Mouse (Mus musculus) Patski (cell line): ENCODE measurements around the gene Cemip2. TPM values are rescaled to one million over a fixed set of nuclear protein-coding genes. Genes with fewer than 3 reads are reported as not detected.
"Not testable (repeated sequence)": the region's sequence is repeated elsewhere in the genome, so short reads cannot be mapped to it uniquely, and the experiment has no call there.

Experiments used
- ATAC-seq: fragments of 100-300 bp; one replicate; pipeline ENCODE4 v1.8.0; 2021
- CTCF ChIA-PET: fragments of 350-600 bp; sonication (Branson Sonifier 250); formaldehyde crosslinking; loops from one replicate; lab custom pipeline; 2022; ENCODE audit warnings: inconsistent platforms; lab: Charles Lee
- POLR2A ChIA-PET: fragments of 350-600 bp; sonication (Branson Sonifier 250); formaldehyde crosslinking; loops from one replicate; lab custom pipeline; 2022; ENCODE audit warnings: antibody characterized with exemption, inconsistent platforms; lab: Charles Lee
- DNase-seq: peaks from one replicate; pipeline ENCODE4 v3.0.0-alpha.2; 2011; ENCODE audit warnings: low read depth, low spot score
- H3K27me3 ChIP-seq: fragments of 371-371 bp; one replicate; pipeline ENCODE4 v1.5.1; 2021
- CTCF ChIP-seq: fragments of 100-300 bp; IDR thresholded peaks from one replicate; pipeline ENCODE4 v1.5.1; 2021
- in situ Hi-C: fragments of 300-500 bp; cut with MboI; formaldehyde crosslinking; loops from 3 replicates; pipeline ENCODE4 v1.11.1; 2018; ENCODE audit warnings: low pct_unique_long_range_greater_than_20kb, mixed read lengths
- polyA plus RNA-seq: library from polyadenylated mRNA; unstranded; gene quantifications from one replicate; pipeline ENCODE4 v1.2.3, GENCODE M21; 2021

Gene Cemip2
- polyA plus RNA-seq, 1 experiment from 2014 or later: 10.5 TPM

- H3K27me3 ChIP-seq: no peaks in the 10 kb centered on the region
- CTCF ChIA-PET: no interaction called here
- in situ Hi-C loops: no loop called here
- POLR2A ChIA-PET: no interaction called here
- DNase-seq (no peak), ATAC-seq (no peak)
- no peak for TF ChIP-seq CTCF
Observed at GRCm38 (mm10) chr19:21862289-21862990, 84.3 kb downstream of the Cemip2 start.

GRCm38 (mm10) chr19:21862991-21863931 lies 85.1 kb downstream of the Cemip2 start:
- POLR2A ChIA-PET: no interaction called here
- CTCF ChIA-PET: interaction anchor here (1.4 kb wide), 1 partner anchor 19 kb away, joined by 4 read pairs; no protein-coding TSS in a partner anchor
- no peak for TF ChIP-seq CTCF

GRCm38 (mm10) chr19:21865242-21866055 lies 87.3 kb downstream of the Cemip2 start:
- ATAC-seq (no peak), DNase-seq (no peak)
- ChIA-PET CTCF (no interaction called here), POLR2A (no interaction called here)
- in situ Hi-C loops: no loop called here
- no peak for TF ChIP-seq CTCF
- H3K27me3 ChIP-seq: no peaks in the 10 kb centered on the region

More at GRCm38 (mm10) chr19:21862991-21863931, 85.1 kb downstream of the Cemip2 start:
- ATAC-seq: no peak
- in situ Hi-C loops: no loop called here
- DNase-seq: no peak
- no peaks in the 10 kb centered on the region for H3K27me3 ChIP-seq

GRCm38 (mm10) chr19:21866094-21866493 lies 88.0 kb downstream of the Cemip2 start:
- TF ChIP-seq CTCF: no peak
- CTCF ChIA-PET: no interaction called here
- DNase-seq (no peak), ATAC-seq (no peak)
- in situ Hi-C loops: no loop called here
- POLR2A ChIA-PET: no interaction called here
- no peaks in the 10 kb centered on the region for H3K27me3 ChIP-seq

- DNase-seq, CTCF ChIA-PET, H3K27me3 ChIP-seq, POLR2A ChIA-PET, ATAC-seq, in situ Hi-C loops: not testable (repeated sequence)
Observed at GRCm38 (mm10) chr19:21866756-21867155, 88.6 kb downstream of the Cemip2 start.

- DNase-seq (no peak), ATAC-seq (no peak)
- ChIA-PET POLR2A (no interaction called here), CTCF (interaction anchor here (1.2 kb wide), 1 partner anchor 11 kb away, joined by 3 read pairs; no protein-coding TSS in a partner anchor)
- TF ChIP-seq CTCF: no peak
- no peaks in the 10 kb centered on the region for H3K27me3 ChIP-seq
- in situ Hi-C loops: no loop called here
Observed at GRCm38 (mm10) chr19:21868471-21868870, 90.3 kb downstream of the Cemip2 start.

GRCm38 (mm10) chr19:21882110-21882940 lies 104.2 kb downstream of the Cemip2 start:
- ATAC-seq (peak; percentile 83), DNase-seq (peak; percentile 7)
- ChIA-PET CTCF (interaction anchor here (0.8 to 1.6 kb wide), 4 partner anchors 10 to 51 kb away, joined by 3 to 4 read pairs (median 3); no protein-coding TSS in a partner anchor), POLR2A (interaction anchor here (0.7 kb wide), 2 partner anchors 9 to 14 kb away, joined by 3 read pairs; no protein-coding TSS in a partner anchor)
- in situ Hi-C loops: no loop called here
- no peak for TF ChIP-seq CTCF
- no peaks in the 10 kb centered on the region for H3K27me3 ChIP-seq

GRCm38 (mm10) chr19:21883053-21883452 lies 104.9 kb downstream of the Cemip2 start:
- in situ Hi-C loops: no loop called here
- ATAC-seq (no peak), DNase-seq (no peak)
- ChIA-PET CTCF (interaction anchor here (0.8 to 1.6 kb wide), 4 partner anchors 19 to 59 kb away, joined by 3 to 4 read pairs (median 3); no protein-coding TSS in a partner anchor), POLR2A (interaction anchor here (0.7 kb wide), 1 partner anchor 14 kb away, joined by 3 read pairs; no protein-coding TSS in a partner anchor)
- TF ChIP-seq CTCF: no peak
- no peaks in the 10 kb centered on the region for H3K27me3 ChIP-seq

- no peak for DNase-seq
- ATAC-seq: no peak
- H3K27me3 ChIP-seq: no peaks in the 10 kb centered on the region
- ChIA-PET POLR2A (no interaction called here), CTCF (interaction anchor here (1.3 kb wide), 1 partner anchor 58 kb away, joined by 3 read pairs; no protein-coding TSS in a partner anchor)
- TF ChIP-seq CTCF: no peak
- in situ Hi-C loops: no loop called here
Observed at GRCm38 (mm10) chr19:21883922-21884321, 105.8 kb downstream of the Cemip2 start.
